Mouse (Mus musculus) heart, postnatal 10 days (tissue): ENCODE data around the gene Elane. TPM values are rescaled to one million over a fixed set of nuclear protein-coding genes. Genes with fewer than 3 reads are reported as not detected.

Experiments
- DNase-seq, 2 experiments: peaks; one replicate each; pipeline ENCODE4 v3.0.0; 2021
- intact Hi-C: fragments of 180-260 bp; cut with DNase I; formaldehyde crosslinking; loops from one replicate; pipeline ENCODE4 v1.15.1; 2025
- total RNA-seq, 2 experiments: library from RNA; stranded (reverse); gene quantifications; 2 replicates each; pipeline ENCODE4 v1.2.3; 2021

Elane gene
- total RNA-seq, 2 experiments from 2014 or later, result not detected

GRCm38 (mm10) chr10:79908167-79909091 lies 22.4 kb downstream of the Elane start, which contains the start of gene Med16:
Gene Med16, minus strand, starts transcription at chr10:79908923.
- DNase-seq, result peak; percentile 96
- intact Hi-C loops, result no loop called here

DNA sequence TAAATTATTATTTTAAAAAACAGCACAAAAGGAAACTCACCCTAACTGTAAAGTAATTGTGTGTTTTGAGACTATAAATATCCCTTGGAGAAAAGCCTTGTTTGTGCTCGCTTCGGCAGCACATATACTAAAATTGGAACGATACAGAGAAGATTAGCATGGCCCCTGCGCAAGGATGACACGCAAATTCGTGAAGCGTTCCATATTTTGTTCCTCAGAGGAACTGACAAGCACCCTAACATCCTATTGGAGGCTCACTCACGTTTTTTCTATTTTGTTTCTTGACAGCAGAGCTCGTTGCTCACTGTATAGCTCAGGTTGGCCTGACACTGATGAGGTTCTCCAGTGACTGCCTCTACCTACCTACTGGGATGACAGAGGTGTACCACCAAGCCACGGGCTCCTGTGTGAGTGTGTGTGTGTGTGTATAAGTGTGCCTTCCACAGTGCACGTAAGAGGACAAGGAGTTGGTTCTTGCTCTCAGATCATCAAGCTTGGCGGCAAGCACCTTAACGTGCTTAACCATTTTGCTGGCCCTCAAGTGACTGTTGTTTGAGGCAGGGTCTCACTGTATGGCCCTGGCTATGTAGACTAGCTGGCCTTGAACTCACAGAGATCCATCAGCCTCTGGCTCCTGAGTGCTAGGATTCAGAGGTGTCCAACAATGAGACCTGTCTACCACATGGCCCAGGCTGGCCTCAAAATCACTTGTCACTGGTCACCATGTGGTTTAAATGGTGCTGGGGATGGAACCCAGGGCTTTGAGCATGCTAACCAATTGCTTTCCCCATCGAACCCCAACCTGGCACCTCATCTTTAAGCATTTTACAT lies 23.3 kb downstream of the Elane start:
- peak; percentile 51 to 54 for DNase-seq

GRCm38 (mm10) chr10:79910556-79910955 lies 24.5 kb downstream of the Elane start, which contains the start of gene Gm26602:
Gene Gm26602, plus strand, starts transcription at chr10:79910856.
- DNase-seq, result no peak
- intact Hi-C loops, result no loop called here

More for the DNA sequence above, 23.3 kb downstream of the Elane start:
- intact Hi-C loops, result no loop called here

- intact Hi-C loops, result no loop called here
- DNase-seq, result no peak
Measured at GRCm38 (mm10) chr10:79912412-79912811, 26.4 kb downstream of the Elane start.

GRCm38 (mm10) chr10:79914131-79914947 lies 28.3 kb downstream of the Elane start:
- no peak for DNase-seq
- intact Hi-C loops, result no loop called here

DNA sequence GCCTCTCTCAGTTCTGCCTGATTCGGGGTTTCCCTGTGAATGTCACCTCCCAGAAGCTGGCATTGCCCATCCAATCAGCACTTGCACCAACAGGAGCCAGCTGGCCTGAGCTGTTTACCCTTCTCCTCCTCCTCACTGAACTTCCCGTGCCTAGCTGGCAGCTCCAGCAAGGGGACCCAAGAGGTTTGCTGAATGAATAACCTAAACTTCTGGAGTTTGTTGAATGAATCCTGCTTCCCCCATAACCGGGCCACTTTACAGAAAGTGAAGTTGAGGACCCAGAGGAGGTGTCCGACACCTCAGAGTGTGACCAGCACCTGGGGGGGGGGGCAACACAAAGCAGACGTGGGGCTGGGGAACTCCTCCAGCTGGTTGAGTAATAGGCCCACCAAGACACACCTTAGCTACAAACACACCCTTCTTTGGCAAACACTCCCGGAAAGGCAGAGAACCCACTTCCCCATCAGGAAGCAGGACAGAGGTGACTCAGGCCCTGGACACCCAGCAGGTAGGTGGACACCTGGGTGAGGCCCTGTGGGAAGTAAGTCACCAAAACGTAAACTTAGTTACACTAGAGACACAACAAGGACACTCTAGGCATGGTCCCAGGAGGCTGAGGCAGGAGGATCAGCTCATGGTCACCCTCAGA lies 29.0 kb downstream of the Elane start:
- no peak for DNase-seq
- intact Hi-C loops, result loop anchor here (5.0 kb wide), 1 partner anchor 33 kb away; no protein-coding TSS in a partner anchor

DNA sequence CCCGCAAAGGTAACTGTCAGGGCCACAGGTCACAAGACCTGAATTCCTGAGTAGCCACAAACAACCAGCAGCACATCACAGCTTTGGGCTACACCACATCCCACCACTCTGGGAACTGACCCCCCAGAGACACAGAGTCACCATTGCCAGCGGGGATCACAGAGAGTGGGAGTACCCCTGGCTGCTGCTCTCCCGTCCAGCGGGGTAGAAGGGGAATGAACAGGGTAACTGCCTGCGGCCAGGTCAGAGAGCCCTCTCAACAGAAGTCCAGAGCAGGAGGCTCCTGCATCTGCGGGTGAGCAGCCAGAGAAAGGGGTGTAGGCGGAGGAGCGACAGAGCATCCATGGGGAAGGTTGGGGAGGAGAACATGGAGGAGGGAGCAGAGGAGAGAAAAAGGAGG lies 30.0 kb downstream of the Elane start:
- no peak for DNase-seq
- intact Hi-C loops, result loop anchor here (5.0 kb wide), 1 partner anchor 34 kb away; no protein-coding TSS in a partner anchor

- DNase-seq, result peak; percentile 90 to 91
- intact Hi-C loops, result loop anchor here (5.0 kb wide), 1 partner anchor 35 kb away; no protein-coding TSS in a partner anchor
Measured at GRCm38 (mm10) chr10:79916808-79917531, 30.9 kb downstream of the Elane start, which contains the start of gene Kiss1r. Gene Kiss1r, plus strand, starts transcription at chr10:79916971.

DNA sequence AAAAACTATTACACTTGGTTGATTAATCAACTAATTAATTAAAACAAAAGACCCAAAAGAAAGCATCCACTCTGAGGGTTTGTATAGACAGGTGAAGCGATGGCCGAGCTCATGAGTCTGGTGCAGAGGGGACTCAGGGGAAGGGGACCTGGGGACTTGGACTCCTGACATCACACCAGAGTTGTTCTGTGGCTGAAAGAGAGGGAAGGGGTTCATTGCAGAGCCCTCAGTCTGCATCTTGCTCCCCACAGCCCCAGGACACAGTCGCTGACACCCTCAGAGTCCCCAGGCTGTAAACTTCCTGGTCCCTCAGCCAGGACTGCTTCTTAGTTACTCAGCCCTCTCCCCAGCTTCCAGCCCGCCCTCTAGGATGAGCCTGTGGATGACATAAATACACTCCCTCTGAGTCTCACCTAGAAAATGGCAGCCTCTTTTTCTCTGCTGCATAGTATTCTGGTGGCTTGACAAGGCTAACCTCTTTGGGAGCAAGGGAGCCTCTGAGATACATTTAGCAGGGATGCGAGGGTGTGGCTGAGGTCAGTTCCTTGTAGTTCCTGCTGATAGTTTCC lies 31.6 kb downstream of the Elane start:
- intact Hi-C loops, result loop anchor here (5.0 kb wide), 1 partner anchor 35 kb away; no protein-coding TSS in a partner anchor
- DNase-seq, result no peak

DNA sequence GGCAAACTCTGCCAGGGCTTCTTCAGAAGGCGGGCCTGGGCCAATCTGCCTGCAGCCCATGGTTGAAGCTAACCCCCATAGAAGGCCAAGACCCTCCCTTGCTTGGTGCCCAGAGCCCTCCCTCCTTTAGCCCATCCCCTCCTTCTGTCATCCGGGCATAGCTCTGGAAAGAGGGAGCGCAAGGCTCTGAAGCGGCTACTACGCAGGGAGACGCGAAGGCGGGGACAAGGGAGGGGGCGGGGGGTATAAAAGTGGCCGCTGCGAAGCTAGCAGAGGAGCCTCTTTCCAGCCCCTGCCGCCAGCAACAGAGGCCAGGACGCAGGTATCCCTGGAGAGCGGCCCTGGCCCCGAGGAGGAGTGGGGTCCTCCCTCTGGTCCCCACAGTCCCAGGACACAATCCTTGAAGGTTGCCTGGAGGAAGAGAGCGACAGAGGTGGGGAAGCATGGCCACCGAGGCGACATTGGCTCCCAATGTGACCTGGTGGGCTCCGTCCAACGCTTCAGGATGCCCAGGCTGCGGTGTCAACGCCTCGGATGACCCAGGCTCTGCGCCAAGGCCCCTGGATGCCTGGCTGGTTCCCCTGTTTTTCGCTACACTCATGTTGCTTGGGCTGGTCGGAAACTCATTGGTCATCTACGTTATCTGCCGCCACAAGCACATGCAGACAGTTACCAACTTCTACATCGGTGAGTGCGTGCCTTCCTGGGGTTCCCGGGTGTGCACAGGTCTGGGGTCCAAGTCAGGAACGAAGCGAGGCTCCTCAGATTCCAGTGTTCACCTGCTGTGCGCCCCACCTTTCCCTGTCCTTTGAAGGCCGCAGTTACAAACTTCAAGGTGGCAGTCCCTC lies 32.4 kb downstream of the Elane start:
- no peak for DNase-seq
- intact Hi-C loops, result loop anchor here (5.0 kb wide), 1 partner anchor 36 kb away; no protein-coding TSS in a partner anchor

DNA sequence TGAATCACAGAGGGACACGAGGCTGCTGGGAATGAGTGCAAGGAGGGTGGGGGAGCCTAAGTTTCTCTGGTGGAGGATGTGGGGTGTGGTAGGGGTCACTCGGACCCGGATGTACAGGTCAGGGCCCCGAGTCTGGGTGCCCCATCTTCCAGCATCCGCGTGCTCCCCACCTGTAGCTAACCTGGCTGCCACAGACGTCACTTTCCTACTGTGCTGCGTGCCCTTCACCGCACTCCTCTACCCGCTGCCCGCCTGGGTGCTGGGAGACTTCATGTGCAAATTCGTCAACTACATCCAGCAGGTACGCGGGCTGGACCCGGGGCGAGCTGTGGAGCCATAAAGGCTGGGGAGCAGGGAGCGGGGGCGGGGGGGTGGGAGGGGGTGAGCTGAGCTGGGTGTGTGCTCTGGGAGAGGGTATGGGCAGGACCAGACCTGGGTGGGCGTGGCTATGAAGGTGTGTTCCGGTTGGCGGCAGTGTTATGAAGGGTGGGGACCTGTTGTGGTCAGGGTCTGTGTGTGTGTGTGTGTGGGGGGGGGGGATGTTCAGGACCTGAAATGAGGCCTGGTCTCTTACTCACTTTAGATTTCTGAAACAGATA lies 33.3 kb downstream of the Elane start:
- intact Hi-C loops, result loop anchor here (5.0 kb wide), 1 partner anchor 37 kb away; no protein-coding TSS in a partner anchor
- DNase-seq, result no peak

GRCm38 (mm10) chr10:79920056-79920890 lies 34.2 kb downstream of the Elane start:
- intact Hi-C loops, result no loop called here

GRCm38 (mm10) chr10:79920958-79921535 lies 35.0 kb downstream of the Elane start, which contains the start of gene R3hdm4:
Gene R3hdm4, minus strand, starts transcription at chr10:79921208.
- intact Hi-C loops, result no loop called here
- DNase-seq, result no peak

More at GRCm38 (mm10) chr10:79920056-79920890, 34.2 kb downstream of the Elane start:
- DNase-seq, result no peak

DNA sequence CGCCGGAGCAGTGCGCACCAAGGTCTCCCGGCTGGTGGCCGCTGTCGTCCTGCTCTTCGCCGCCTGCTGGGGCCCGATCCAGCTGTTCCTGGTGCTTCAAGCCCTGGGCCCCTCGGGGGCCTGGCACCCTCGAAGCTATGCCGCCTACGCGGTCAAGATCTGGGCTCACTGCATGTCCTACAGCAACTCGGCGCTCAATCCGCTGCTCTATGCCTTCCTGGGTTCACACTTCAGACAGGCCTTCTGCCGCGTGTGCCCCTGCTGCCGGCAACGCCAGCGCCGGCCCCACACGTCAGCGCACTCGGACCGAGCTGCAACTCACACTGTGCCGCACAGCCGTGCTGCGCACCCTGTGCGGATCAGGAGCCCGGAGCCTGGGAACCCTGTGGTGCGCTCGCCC lies 35.5 kb downstream of the Elane start:
- DNase-seq, result no peak
- intact Hi-C loops, result no loop called here

GRCm38 (mm10) chr10:79924998-79925784 lies 39.1 kb downstream of the Elane start:
- DNase-seq, result peak; percentile 94 to 97
- intact Hi-C loops, result loop anchor here (1.0 kb wide), 3 partner anchors 33 to 90 kb away; no protein-coding TSS in a partner anchor
